Mouse (Mus musculus) heart, embryonic 16.5 days (tissue): Measurements from ENCODE around the gene Sos2. TPM values are rescaled to one million over a fixed set of nuclear protein-coding genes. Genes with fewer than 3 reads are reported as not detected.
A peak's percentile ranks its signal among the peaks of the same experiment; 100 is the strongest.

ENCODE experiments used
- ATAC-seq: fragments of 200-750 bp; cut with Nextera tagmentation; replicated peaks from 2 replicates; pipeline ENCODE4 v1.8.0; 2017; ENCODE audit warnings: moderate number of reproducible peaks; ENCODE audit not compliant: insufficient read depth, low FRiP score; ENCODE audit errors: extremely low read depth
- H3K27ac ChIP-seq: fragments of 300-500 bp; sonication (generic); 2 replicates; pipeline ENCODE4 v1.5.1; 2014; ENCODE audit warnings: mild to moderate bottlenecking, low read length, control low read depth, moderate library complexity
- H3K27me3 ChIP-seq: fragments of 300-500 bp; sonication (generic); 2 replicates; pipeline ENCODE4 v1.6.1; 2014; ENCODE audit warnings: low read length, mixed read lengths; ENCODE audit not compliant: control insufficient read depth, insufficient read depth
- H3K36me3 ChIP-seq: fragments of 300-500 bp; sonication (generic); 2 replicates; pipeline ENCODE4 v1.6.1; 2014; ENCODE audit not compliant: control insufficient read depth, insufficient read depth
- H3K4me1 ChIP-seq: fragments of 300-500 bp; sonication (generic); 2 replicates; pipeline ENCODE4 v1.6.1; 2014; ENCODE audit warnings: low read length, mixed read lengths; ENCODE audit not compliant: control insufficient read depth, insufficient read depth
- H3K4me2 ChIP-seq: fragments of 300-500 bp; sonication (generic); 2 replicates; pipeline ENCODE4 v1.6.1; 2014; ENCODE audit warnings: low read depth, mild to moderate bottlenecking, control low read depth, low read length
- H3K4me3 ChIP-seq: fragments of 300-500 bp; sonication (generic); 2 replicates; pipeline ENCODE4 v1.5.1; 2014; ENCODE audit warnings: mild to moderate bottlenecking, control low read depth, low read length
- H3K9ac ChIP-seq: fragments of 300-500 bp; sonication (generic); 2 replicates; pipeline ENCODE4 v1.6.1; 2014; ENCODE audit warnings: low read length, control low read depth
- H3K9me3 ChIP-seq: fragments of 300-500 bp; sonication (generic); replicated peaks from 2 replicates; pipeline ENCODE4 v1.6.1; 2016; ENCODE audit warnings: low read length; ENCODE audit not compliant: control insufficient read depth
- WGBS: fragments of 180-500 bp; shearing (Covaris S2); extraction: QIAGEN DNeasy Blood & Tissue Kit; methylation state at CpG from one replicate; pipeline ENCODE4 v1.1.7; 2014; 5-methylcytosine and 5-hydroxymethylcytosine counted together
- polyA plus RNA-seq: library from polyadenylated mRNA; unstranded; fragments of >200 nt; fragmentation: Nextera tagmentation; extraction: Ambion mirVana; gene quantifications from 2 replicates; pipeline ENCODE4 v1.2.1, GENCODE M21; 2015

Gene Sos2
- 7.1 and 7.6 TPM in 2 replicates for polyA plus RNA-seq

GRCm38 (mm10) chr12:69681566-69682061 is at the start of gene Sos2:
Sos2 (minus strand) TSS chr12:69681852.
- Histone ChIP-seq H3K27me3 (no peaks in the 10 kb centered on the region), H3K4me1 (peaks cover 18% of the 10 kb centered on the region), H3K9me3 (no peaks in the 10 kb centered on the region), H3K9ac (peak within 1 kb of the TSS; percentile 100), H3K4me2 (peak within 1 kb of the TSS; percentile 60), H3K36me3 (no peaks in the 10 kb centered on the region), H3K27ac (peak within 1 kb of the TSS; percentile 98), H3K4me3 (peak within 1 kb of the TSS; percentile 97)
- 0% methylated on average over 50 of the region's 85 CpGs for WGBS
- peak; percentile 73 for ATAC-seq

- H3K4me1 ChIP-seq: peaks cover 8% of the 10 kb centered on the region
- H3K27ac ChIP-seq: no peak overlapping the region
- 82% methylated on average over 1 of the region's 1 CpGs for WGBS
- H3K4me3 ChIP-seq: no peak overlapping the region
- no peaks in the 10 kb centered on the region for H3K9me3 ChIP-seq
- no peaks in the 10 kb centered on the region for H3K36me3 ChIP-seq
- no peak overlapping the region for H3K9ac ChIP-seq
- no peak for ATAC-seq
- no peaks in the 10 kb centered on the region for H3K27me3 ChIP-seq
- no peak overlapping the region for H3K4me2 ChIP-seq
Observed at GRCm38 (mm10) chr12:69730306-69730705, 48.7 kb upstream of the Sos2 start.

DNA sequence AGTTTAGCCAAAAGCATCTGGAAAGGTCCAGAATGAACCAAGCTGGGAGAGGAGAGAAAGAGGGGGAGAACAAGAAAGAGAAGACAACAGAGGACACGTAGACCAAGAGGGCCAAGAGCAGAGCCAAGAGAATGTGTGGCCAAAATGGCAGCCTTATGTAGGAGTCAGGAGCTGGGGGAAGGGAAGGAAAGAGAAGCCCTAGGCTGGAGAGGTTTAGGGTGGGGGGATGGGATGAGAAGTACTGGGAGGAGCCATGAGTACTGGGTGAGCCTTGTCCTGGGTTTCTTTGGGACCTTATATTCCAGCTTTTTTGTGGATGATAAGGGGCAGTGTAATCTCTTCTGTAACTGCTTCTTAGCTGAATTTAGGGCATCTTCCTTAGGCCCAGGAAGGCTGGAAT is 47.6 kb upstream of the Sos2 start:
- Histone ChIP-seq H3K4me3 (no peak overlapping the region), H3K9me3 (no peaks in the 10 kb centered on the region), H3K9ac (no peak overlapping the region), H3K4me2 (no peak overlapping the region), H3K4me1 (peaks cover 9% of the 10 kb centered on the region), H3K27me3 (no peaks in the 10 kb centered on the region), H3K27ac (no peak overlapping the region), H3K36me3 (no peaks in the 10 kb centered on the region)
- WGBS: 81% methylated on average over 1 of the region's 1 CpGs
- no peak for ATAC-seq

DNA sequence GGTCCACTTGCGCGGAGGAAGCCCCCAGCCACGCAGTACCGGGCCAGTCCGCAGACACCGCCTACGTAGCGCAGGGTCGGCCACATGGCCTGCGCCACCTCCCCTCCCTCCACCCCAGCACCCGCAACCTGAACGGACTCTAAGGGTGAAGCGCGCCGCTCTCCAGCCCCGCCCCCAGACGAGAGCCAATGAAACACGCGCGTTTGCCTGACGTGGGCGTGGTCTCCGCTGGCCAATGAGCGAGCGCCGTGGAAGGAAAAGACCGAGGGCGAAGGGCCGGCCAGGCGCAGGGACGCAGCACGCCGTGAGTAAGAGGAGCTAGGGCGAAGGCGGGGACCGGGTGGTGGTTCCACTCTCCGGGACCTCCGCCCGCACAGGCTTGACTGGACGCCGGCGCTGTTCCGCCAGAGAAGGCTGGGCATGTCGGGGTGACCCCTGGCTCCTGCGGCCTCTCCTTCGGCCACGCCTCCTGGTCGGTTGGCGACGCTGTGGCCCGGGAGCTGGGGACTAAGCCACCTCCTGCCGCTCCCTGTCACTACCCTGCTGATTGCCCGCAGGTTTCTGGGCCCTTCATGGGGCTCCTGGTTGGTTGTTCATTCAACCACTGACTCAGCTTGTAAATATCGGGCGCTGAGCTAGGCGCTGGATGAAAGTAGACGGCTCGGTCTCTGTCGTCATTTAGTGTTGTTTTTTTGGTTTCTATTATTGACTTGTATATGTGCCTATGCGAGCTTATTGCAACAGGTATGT is 43.2 kb upstream of the Sos2 start, which contains the start of the genes L2hgdh and Atp5s:
Gene L2hgdh, minus strand, starts transcription at position 163 of the 750 bp plus-strand sequence.
Gene Atp5s, plus strand, starts transcription at position 240 of the 750 bp plus-strand sequence.
- Histone ChIP-seq H3K9ac (peak within 1 kb of the TSS; percentile 79), H3K36me3 (peaks cover 5% of the 10 kb centered on the region; the same call in 1 of the 2 replicates), H3K4me2 (peak within 1 kb of the TSS; percentile 78), H3K9me3 (no peaks in the 10 kb centered on the region), H3K27ac (peak within 1 kb of the TSS; percentile 87), H3K4me1 (peaks cover 16% of the 10 kb centered on the region), H3K4me3 (peak within 1 kb of the TSS; percentile 72), H3K27me3 (no peaks in the 10 kb centered on the region)
- peak; percentile 94 for ATAC-seq
- under 1% methylated on average over 60 of the region's 60 CpGs for WGBS

DNA sequence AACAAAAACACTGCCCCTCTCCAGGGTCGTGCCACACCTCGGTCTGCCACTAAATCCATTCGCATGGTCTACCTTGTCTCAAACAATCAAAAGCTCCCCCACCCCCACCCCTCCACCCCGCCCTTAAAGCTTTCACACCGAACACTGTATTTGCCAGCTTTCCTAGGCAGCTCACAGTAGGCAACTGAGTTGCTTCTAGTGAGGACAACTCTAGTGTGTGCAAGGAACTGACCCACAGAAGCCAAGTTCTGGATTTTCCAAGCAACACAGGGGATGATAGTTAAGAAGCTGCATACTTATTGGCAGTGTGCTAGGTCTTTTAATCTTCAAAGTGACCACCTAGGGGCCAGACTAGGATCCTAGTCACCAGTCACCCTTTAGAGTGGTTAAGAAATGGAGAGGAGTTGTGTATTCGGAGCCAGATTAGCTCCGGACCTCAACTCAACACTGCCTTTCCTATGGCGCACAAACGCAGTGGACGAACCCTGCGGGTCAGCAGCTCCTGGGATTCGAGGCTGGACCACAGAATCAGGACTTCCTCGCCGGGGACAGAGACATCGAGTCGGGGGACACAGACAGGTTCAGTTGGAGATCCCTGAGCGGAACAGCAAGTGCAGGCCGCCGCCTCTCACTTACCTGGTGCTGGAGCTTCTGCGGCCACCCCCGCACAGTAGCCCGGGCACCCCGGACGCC is 42.5 kb upstream of the Sos2 start:
- Histone ChIP-seq H3K9me3 (peaks cover 4% of the 10 kb centered on the region), H3K27ac (peak overlapping the region; percentile 87; the same call in 1 of the 2 replicates), H3K9ac (peak overlapping the region; percentile 79), H3K27me3 (no peaks in the 10 kb centered on the region), H3K4me3 (peak overlapping the region; percentile 72), H3K4me2 (peak overlapping the region; percentile 78), H3K36me3 (peaks cover 12% of the 10 kb centered on the region; the same call in 1 of the 2 replicates), H3K4me1 (peaks cover 16% of the 10 kb centered on the region)
- no peak for ATAC-seq
- WGBS: 3% methylated on average over 24 of the region's 24 CpGs

- H3K4me1 ChIP-seq: peaks cover 16% of the 10 kb centered on the region
- no peak overlapping the region; the same call in 1 of the 2 replicates for H3K4me3 ChIP-seq
- no peaks in the 10 kb centered on the region for H3K27me3 ChIP-seq
- H3K9ac ChIP-seq: no peak overlapping the region
- peaks cover 12% of the 10 kb centered on the region; the same call in 1 of the 2 replicates for H3K36me3 ChIP-seq
- no peak for ATAC-seq
- no peak overlapping the region for H3K27ac ChIP-seq
- H3K9me3 ChIP-seq: peaks cover 6% of the 10 kb centered on the region
- peak overlapping the region; percentile 78; the same call in 1 of the 2 replicates for H3K4me2 ChIP-seq
- WGBS: 58% methylated on average over 2 of the region's 2 CpGs
Observed at GRCm38 (mm10) chr12:69723376-69723775, 41.7 kb upstream of the Sos2 start.

DNA sequence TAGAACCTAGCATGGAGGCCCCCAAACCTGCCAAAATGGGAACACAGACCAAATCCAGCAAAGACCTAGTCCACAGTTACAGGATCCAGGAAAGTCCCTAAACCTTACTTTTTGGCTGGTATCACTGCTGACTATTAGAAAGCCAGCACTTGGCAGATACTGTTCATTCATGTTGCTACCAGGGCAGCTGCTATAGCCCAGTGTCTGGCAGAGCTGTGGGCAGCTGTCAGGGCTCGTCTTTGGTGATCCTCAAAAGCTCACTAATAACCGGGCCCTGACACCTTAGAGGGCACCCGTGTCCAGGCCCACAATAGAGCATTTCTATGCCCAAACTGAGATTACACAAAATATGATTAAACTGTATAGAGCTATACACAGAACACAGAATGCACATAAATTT is 41.2 kb upstream of the Sos2 start:
- no peak overlapping the region for H3K4me3 ChIP-seq
- H3K9me3 ChIP-seq: peaks cover 8% of the 10 kb centered on the region
- no peaks in the 10 kb centered on the region for H3K27me3 ChIP-seq
- peaks cover 15% of the 10 kb centered on the region; the same call in 1 of the 2 replicates for H3K36me3 ChIP-seq
- H3K27ac ChIP-seq: no peak overlapping the region
- H3K4me2 ChIP-seq: no peak overlapping the region
- WGBS: 89% methylated on average over 3 of the region's 3 CpGs
- H3K9ac ChIP-seq: no peak overlapping the region
- peaks cover 16% of the 10 kb centered on the region for H3K4me1 ChIP-seq
- no peak for ATAC-seq

- no peak overlapping the region for H3K4me3 ChIP-seq
- no peak overlapping the region for H3K9ac ChIP-seq
- ATAC-seq: no peak
- 0 out of 2 replicates have a peak, but pooled peaks cover 2% of the 10 kb centered on the region for H3K9me3 ChIP-seq
- no peak overlapping the region for H3K27ac ChIP-seq
- H3K4me2 ChIP-seq: no peak overlapping the region
- H3K4me1 ChIP-seq: no peaks in the 10 kb centered on the region
- peaks cover 5% of the 10 kb centered on the region for H3K36me3 ChIP-seq
- H3K27me3 ChIP-seq: no peaks in the 10 kb centered on the region
Observed at GRCm38 (mm10) chr12:69713628-69714027, 32.0 kb upstream of the Sos2 start.
